In the genomic region with DNA sequence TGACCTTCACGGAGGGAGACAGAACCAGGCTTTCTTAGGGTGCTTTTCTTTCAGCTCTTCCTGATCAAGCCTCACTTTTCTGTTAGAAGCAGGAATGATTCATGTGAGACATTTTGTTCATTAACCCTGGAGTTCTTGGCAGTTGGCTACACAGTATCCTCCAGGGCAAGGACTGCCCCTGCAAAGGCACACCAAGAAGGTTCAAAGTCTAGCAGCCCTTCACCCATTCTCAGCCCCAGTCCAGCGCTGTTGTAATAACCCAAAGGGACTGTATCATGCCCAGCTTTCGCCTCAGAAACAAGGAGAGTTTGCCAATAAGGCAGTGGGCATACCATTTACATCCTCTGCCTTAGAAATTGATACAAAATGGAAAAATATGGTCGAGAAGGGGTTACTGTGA, we compare ENCODE assay signal across 14 mouse cellular contexts. TPM values are rescaled to one million over a fixed set of nuclear protein-coding genes. Genes with fewer than 3 reads are reported as not detected.
A peak's percentile ranks its signal among the peaks of the same experiment; 100 is the strongest.
DNase-seq lines count a peak whose midpoint lies in the region; ATAC-seq and TF ChIP-seq lines count a peak whose summit lies in the region.
"Had no signal": no experiment of that assay in that cellular context is flagged by ENCODE, and none has a peak within 500 bp of the region (broad histone marks: within the 10 kb centered on the region; RNA-seq: fewer than 3 reads in every experiment).

No protein-coding gene starts in this region.

- in situ Hi-C loops in CH12.LX (cut with MboI; ENCODE audit: low pct_ligation_motif_present, low pct_unique_long_range_greater_than_20kb, low sequenced_read_pairs) = no loop called here

- H3K27ac ChIP-seq in heart, embryonic 15.5 days = peak overlapping the region; percentile 72; the same call in 1 of the 2 replicates
- no peak overlapping the region for H3K27ac ChIP-seq in CH12.LX (ENCODE audit: insufficient read depth, low read depth)
- no peak overlapping the region for H3K27ac ChIP-seq in embryonic facial prominence, embryonic 13.5 days
- peak overlapping the region; percentile 81 for H3K27ac ChIP-seq in kidney, postnatal 0 days

- TF ChIP-seq CTCF in CH12.LX (conservative IDR thresholded peaks at IDR 0.05 in 1 of 2, IDR thresholded peaks at IDR 0.05 in 1 of 2; ENCODE audit: low read depth in 2 of 2, low read length in 2 of 2) = no peak
- no peak for TF ChIP-seq CTCF in kidney, postnatal 0 days (IDR thresholded peaks at IDR 0.05; ENCODE audit: low read depth)

- no peaks in the 10 kb centered on the region for H3K79me2 ChIP-seq in CH12.LX (replicated peaks; ENCODE audit: control insufficient read depth, extremely low read depth, insufficient read depth, poor library complexity, severe bottlenecking)

- dilution Hi-C loops in CH12.LX (cut with MboI; ENCODE audit: extremely low pct_ligation_motif_present, extremely low pct_unique_long_range_greater_than_20kb, low sequenced_read_pairs) = no loop called here

- H3K36me3 ChIP-seq in heart, embryonic 15.5 days = no peaks in the 10 kb centered on the region
- H3K36me3 ChIP-seq in CH12.LX (replicated peaks in 1 of 2; ENCODE audit: control insufficient read depth in 1 of 2, insufficient read depth in 1 of 2, low read length in 1 of 2) = peaks cover 2 to 49% of the 10 kb centered on the region in 2 experiments
- H3K36me3 ChIP-seq in embryonic facial prominence, embryonic 13.5 days = 0 out of 2 replicates have a peak, but pooled peaks cover 3% of the 10 kb centered on the region
- H3K36me3 ChIP-seq in kidney, postnatal 0 days (ENCODE audit: insufficient read depth, low read length) = no peaks in the 10 kb centered on the region

- TF ChIP-seq POLR2A in CH12.LX (IDR thresholded peaks at IDR 0.05; ENCODE audit: low read depth, low read length) = no peak

- 85% methylated on average over 4 of the region's 4 CpGs for WGBS in heart, embryonic 15.5 days
- WGBS in embryonic facial prominence, embryonic 13.5 days = 89% methylated on average over 4 of the region's 4 CpGs
- WGBS in kidney, postnatal 0 days = 79% methylated on average over 4 of the region's 4 CpGs

- H3K4me3 ChIP-seq in heart, embryonic 15.5 days = no peak overlapping the region
- no peak overlapping the region for H3K4me3 ChIP-seq in CH12.LX (replicated peaks in 1 of 3; ENCODE audit: low read depth in 2 of 3, low read length in 2 of 3, poor library complexity in 1 of 3)
- no peak overlapping the region for H3K4me3 ChIP-seq in embryonic facial prominence, embryonic 13.5 days
- no peak overlapping the region for H3K4me3 ChIP-seq in kidney, postnatal 0 days (replicated peaks; ENCODE audit: low read depth, low read length)

- intact Hi-C loops in heart, postnatal 25 days (cut with DNase I) = loop anchor here (2.0 kb wide), 1 partner anchor 29 kb away; no protein-coding TSS in a partner anchor

- no peak overlapping the region for H3K4me2 ChIP-seq in heart, embryonic 15.5 days
- peak overlapping the region; percentile 42; the same call in 1 of the 2 replicates for H3K4me2 ChIP-seq in CH12.LX (ENCODE audit: insufficient read depth, low read depth, poor library complexity, severe bottlenecking)
- no peak overlapping the region for H3K4me2 ChIP-seq in embryonic facial prominence, embryonic 13.5 days
- H3K4me2 ChIP-seq in kidney, postnatal 0 days (ENCODE audit: low read length) = no peak overlapping the region
- H3K4me2 ChIP-seq: lung, embryonic 14.5 days had no signal

- no peaks in the 10 kb centered on the region for H3K9me3 ChIP-seq in heart, embryonic 15.5 days (replicated peaks)
- no peaks in the 10 kb centered on the region for H3K9me3 ChIP-seq in CH12.LX (replicated peaks; ENCODE audit: low read length)
- no peaks in the 10 kb centered on the region for H3K9me3 ChIP-seq in embryonic facial prominence, embryonic 13.5 days
- H3K9me3 ChIP-seq in kidney, postnatal 0 days (replicated peaks; ENCODE audit: low read length) = no peaks in the 10 kb centered on the region

- H3K27me3 ChIP-seq in heart, embryonic 15.5 days = no peaks in the 10 kb centered on the region
- no peaks in the 10 kb centered on the region for H3K27me3 ChIP-seq in CH12.LX (replicated peaks)
- no peaks in the 10 kb centered on the region for H3K27me3 ChIP-seq in embryonic facial prominence, embryonic 13.5 days
- H3K27me3 ChIP-seq in kidney, postnatal 0 days (ENCODE audit: insufficient read depth, low read length) = no peaks in the 10 kb centered on the region

- TF ChIP-seq RAD21 in CH12.LX (IDR thresholded peaks at IDR 0.05; ENCODE audit: low read depth, low read length) = no peak

- peaks cover 66% of the 10 kb centered on the region for H3K4me1 ChIP-seq in heart, embryonic 15.5 days (replicated peaks)
- H3K4me1 ChIP-seq in CH12.LX (ENCODE audit: control insufficient read depth in 1 of 2, insufficient read depth in 2 of 2) = peaks cover 34 to 58% of the 10 kb centered on the region in 2 experiments
- peaks cover 60% of the 10 kb centered on the region for H3K4me1 ChIP-seq in embryonic facial prominence, embryonic 13.5 days
- H3K4me1 ChIP-seq in kidney, postnatal 0 days (replicated peaks; ENCODE audit: insufficient read depth, low read length) = peaks cover 42% of the 10 kb centered on the region

- no peak for ATAC-seq in heart, embryonic 15.5 days (replicated peaks; ENCODE audit: insufficient number of reproducible peaks, insufficient read depth, low FRiP score, low read depth)
- no peak for ATAC-seq in embryonic facial prominence, embryonic 13.5 days (ENCODE audit: insufficient number of reproducible peaks, insufficient read depth, low FRiP score, low TSS enrichment, low read depth)
- ATAC-seq in kidney, postnatal 0 days (replicated peaks; ENCODE audit: low FRiP score, low read depth) = peak; percentile 48; the same call in 1 of the 2 replicates
- ATAC-seq: forebrain, postnatal 0 days; hindbrain, embryonic 16.5 days had no signal

- no peak for DNase-seq in heart, postnatal 25 days (ENCODE audit: low spot score)
- DNase-seq in CH12.LX (ENCODE audit: extremely low read depth) (no peak), MN1 (ENCODE audit: low spot score) (no peak)
- DNase-seq in kidney, postnatal 0 days (ENCODE audit: low spot score) = no peak
- DNase-seq in adrenal gland, postnatal 14 days = no peak
- DNase-seq in spleen, postnatal 10 days (ENCODE audit: low spot score in 2 of 2) = no peak
- DNase-seq: cerebellum, postnatal 10 days; forebrain, postnatal 0 days; left cerebral cortex, postnatal 4 days; lung, embryonic 14.5 days; thymus, postnatal 25 days had no signal

- H3K9ac ChIP-seq in heart, embryonic 15.5 days = no peak overlapping the region
- no peak overlapping the region for H3K9ac ChIP-seq in CH12.LX (ENCODE audit: insufficient read depth, low read depth)
- peak overlapping the region; percentile 21; the same call in 1 of the 2 replicates for H3K9ac ChIP-seq in embryonic facial prominence, embryonic 13.5 days
- H3K9ac ChIP-seq in kidney, postnatal 0 days (ENCODE audit: low read depth, low read length) = no peak overlapping the region
- H3K9ac ChIP-seq: forebrain, postnatal 0 days; lung, embryonic 14.5 days had no signal

- TF ChIP-seq EP300 in CH12.LX (IDR thresholded peaks at IDR 0.05; ENCODE audit: low read length) = no peak

TF ChIP-seq in CH12.LX, 34 proteins besides CTCF, POLR2A, EP300 and RAD21 (continues in another document):
- no peak for TF ChIP-seq MYC (IDR thresholded peaks at IDR 0.05; ENCODE audit: low read depth, low read length)
- TF ChIP-seq GABPA (IDR thresholded peaks at IDR 0.05; ENCODE audit: insufficient replicate concordance, low read depth, low read length) = no peak
- TF ChIP-seq MXI1 (IDR thresholded peaks at IDR 0.05; ENCODE audit: low read depth, low read length) = no peak
- TF ChIP-seq USF1 (IDR thresholded peaks at IDR 0.05; ENCODE audit: low read depth, low read length) = no peak
- no peak for TF ChIP-seq E2F4 (IDR thresholded peaks at IDR 0.05; ENCODE audit: insufficient replicate concordance, low read depth, low read length)

RNA-seq across cellular contexts. Expression of gene Hic1, which starts 34.0 kb away (rescaled TPM):
- 11.0 and 18.0 TPM in 2 replicates for polyA plus RNA-seq in heart, embryonic 15.5 days (2015; fragmentation: Nextera tagmentation; extraction: Ambion mirVana)
- 10 to 100 TPM; 15.3 to 19.2 TPM for total RNA-seq in heart, postnatal 25 days (2021)
- total RNA-seq in CH12.LX (2012; rRNA removed) (6.4 and 9.6 TPM in 2 replicates), CH12.LX (2014; rRNA removed) (2.8 and 2.9 TPM in 2 replicates)
- 4.3 and 5.7 TPM in 2 replicates for polyA plus RNA-seq in CH12.LX (2012; ENCODE audit: insufficient read length, low read depth)
- polyA plus RNA-seq in embryonic facial prominence, embryonic 13.5 days (2015; fragmentation: Nextera tagmentation; extraction: Ambion mirVana) = 8.2 and 9.7 TPM in 2 replicates
- polyA plus RNA-seq in kidney, postnatal 0 days (2015; fragmentation: Nextera tagmentation; extraction: Ambion mirVana) = 18.5 and 26.9 TPM in 2 replicates
- total RNA-seq in adrenal gland, postnatal 14 days (2021) = 14.5 and 17.0 TPM in 2 replicates

RNA-seq across cellular contexts. Expression of gene Ovca2, which starts 43.3 kb away (rescaled TPM):
- 14.4 and 17.5 TPM in 2 replicates for polyA plus RNA-seq in heart, embryonic 15.5 days (2015; fragmentation: Nextera tagmentation; extraction: Ambion mirVana)
- total RNA-seq in heart, postnatal 25 days (2021) = 1 to 10 TPM; 6.0 to 6.1 TPM
- 20.7 and 28.4 TPM in 2 replicates for total RNA-seq in CH12.LX (2012; rRNA removed)
- 68.4 and 86.9 TPM in 2 replicates for total RNA-seq in CH12.LX (2014; rRNA removed)
- 28.6 and 32.1 TPM in 2 replicates for polyA plus RNA-seq in CH12.LX (2012; ENCODE audit: insufficient read length, low read depth)
- polyA plus RNA-seq in embryonic facial prominence, embryonic 13.5 days (2015; fragmentation: Nextera tagmentation; extraction: Ambion mirVana) = 28.7 and 30.4 TPM in 2 replicates
- 26.6 and 28.3 TPM in 2 replicates for polyA plus RNA-seq in kidney, postnatal 0 days (2015; fragmentation: Nextera tagmentation; extraction: Ambion mirVana)
- total RNA-seq in adrenal gland, postnatal 14 days (2021) = 14.5 and 15.8 TPM in 2 replicates

RNA-seq across cellular contexts. Expression of gene Dph1, which starts 55.7 kb away (rescaled TPM):
- polyA plus RNA-seq in heart, embryonic 15.5 days (2015; fragmentation: Nextera tagmentation; extraction: Ambion mirVana) = 17.2 and 20.5 TPM in 2 replicates
- total RNA-seq in heart, postnatal 25 days (2021) = 1 to 10 TPM; 7.4 to 9.0 TPM
- total RNA-seq in CH12.LX (2012; rRNA removed) = 47.7 and 50.6 TPM in 2 replicates
- 56.4 and 57.0 TPM in 2 replicates for total RNA-seq in CH12.LX (2014; rRNA removed)
- polyA plus RNA-seq in CH12.LX (2012; ENCODE audit: insufficient read length, low read depth) = 50.9 and 54.7 TPM in 2 replicates
- 20.8 and 24.5 TPM in 2 replicates for polyA plus RNA-seq in embryonic facial prominence, embryonic 13.5 days (2015; fragmentation: Nextera tagmentation; extraction: Ambion mirVana)
- polyA plus RNA-seq in kidney, postnatal 0 days (2015; fragmentation: Nextera tagmentation; extraction: Ambion mirVana) = 26.3 TPM in 2 replicates
- 22.3 and 28.5 TPM in 2 replicates for total RNA-seq in adrenal gland, postnatal 14 days (2021)

RNA-seq across cellular contexts. Expression of gene Rtn4rl1, which starts 58.2 kb away (rescaled TPM):
- 12.4 and 13.1 TPM in 2 replicates for polyA plus RNA-seq in heart, embryonic 15.5 days (2015; fragmentation: Nextera tagmentation; extraction: Ambion mirVana)
- 1 to 10 TPM; 9.7 to 9.8 TPM for total RNA-seq in heart, postnatal 25 days (2021)
- total RNA-seq in CH12.LX (2012; rRNA removed) (0.04 TPM in 2 replicates), CH12.LX (2014; rRNA removed) (0.08 TPM in 1 of 2 replicates, not detected in the other)
- 0.09 and 0.11 TPM in 2 replicates for polyA plus RNA-seq in CH12.LX (2012; ENCODE audit: insufficient read length, low read depth)
- 6.0 and 7.1 TPM in 2 replicates for polyA plus RNA-seq in embryonic facial prominence, embryonic 13.5 days (2015; fragmentation: Nextera tagmentation; extraction: Ambion mirVana)
- 4.2 and 4.6 TPM in 2 replicates for polyA plus RNA-seq in kidney, postnatal 0 days (2015; fragmentation: Nextera tagmentation; extraction: Ambion mirVana)
- total RNA-seq in adrenal gland, postnatal 14 days (2021) = 29.5 and 32.6 TPM in 2 replicates

Comparison
In these comparisons a context has a peak if more than half of its experiments do, and no peak if none do; other contexts are left out.
1. H3K27ac ChIP-seq: peak in heart, embryonic 15.5 days (single experiment) and kidney, postnatal 0 days (single experiment); none in CH12.LX (single experiment) and embryonic facial prominence, embryonic 13.5 days (single experiment).